In the genomic region with DNA sequence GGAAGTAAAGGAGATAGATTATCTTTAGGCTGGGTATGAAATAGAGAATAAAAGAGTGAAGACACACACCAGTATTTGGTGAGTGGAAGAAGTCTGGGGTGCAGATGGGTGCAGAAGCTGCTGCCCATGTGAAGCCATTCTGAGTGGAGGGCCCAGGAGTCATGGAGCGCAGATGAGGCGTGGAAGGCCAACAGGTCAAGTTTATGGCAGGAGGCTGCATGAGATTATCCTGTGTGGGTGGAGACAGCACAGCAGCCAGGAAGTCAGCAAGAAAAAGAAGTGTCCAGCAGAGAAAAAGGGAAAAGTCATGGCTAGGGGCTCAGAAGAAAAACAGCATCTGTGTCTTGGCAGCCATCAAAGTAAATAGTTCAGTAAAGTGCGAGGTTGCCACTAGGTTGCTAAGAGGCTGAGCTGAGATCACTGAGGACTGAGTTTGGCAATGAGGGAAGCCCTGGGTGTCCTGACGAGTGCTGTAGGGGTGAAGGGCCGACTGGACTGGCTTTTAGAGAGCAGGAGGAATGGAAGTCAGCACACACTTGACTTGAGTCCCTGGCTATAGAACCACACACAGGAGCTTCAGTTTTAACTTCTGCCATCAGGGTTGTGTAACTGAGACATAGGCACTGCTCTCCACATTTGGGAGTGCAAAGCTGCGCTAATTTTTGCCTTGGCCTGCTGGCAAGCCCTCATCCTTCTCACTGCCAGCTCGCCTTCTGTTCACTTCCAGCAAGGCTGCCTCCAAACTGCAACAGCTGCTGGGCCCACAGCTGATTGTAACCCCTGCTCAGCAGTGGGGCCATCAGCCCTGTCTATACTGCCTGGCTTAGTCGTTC, we compare ENCODE assay signal across 8 mouse cellular contexts. TPM values are rescaled to one million over a fixed set of nuclear protein-coding genes. Genes with fewer than 3 reads are reported as not detected.
A peak's percentile ranks its signal among the peaks of the same experiment; 100 is the strongest.
DNase-seq lines count a peak whose midpoint lies in the region.

No protein-coding gene starts in this region.

- DNase-seq in adipocyte (ENCODE audit: low spot score) (peak; percentile 81), liver (no peak)
- peak; percentile 84 for DNase-seq in cerebellum, adult 11-12 months
- DNase-seq in gastrocnemius, postnatal 25 days = peak; percentile 81
- peak; percentile 75 to 85 for DNase-seq in layer of hippocampus, adult 18-20 months (ENCODE audit: low spot score in 2 of 2)
- peak; percentile 12 for DNase-seq in lung, postnatal 36 days
- DNase-seq in thymus, postnatal 25 days = no peak
- no peak for DNase-seq in urinary bladder, postnatal 4 days (ENCODE audit: low spot score in 2 of 2)

RNA-seq across cellular contexts. Expression of a gene that starts 8.1 kb away (rescaled TPM):
- total RNA-seq in gastrocnemius, postnatal 25 days (2021) = 10 to 100 TPM; 15.8 to 17.6 TPM
- 10 to 100 TPM; 35.6 to 43.3 TPM for total RNA-seq in layer of hippocampus, adult 18-20 months (2021)

RNA-seq across cellular contexts. Expression of a gene that starts 39.6 kb away (rescaled TPM):
- total RNA-seq in gastrocnemius, postnatal 25 days (2021) = 10 to 100 TPM; 17.1 to 18.1 TPM
- total RNA-seq in layer of hippocampus, adult 18-20 months (2021) = 10 to 100 TPM; 64.3 to 67.6 TPM

Comparison
In these comparisons a context has a peak if more than half of its experiments do, and no peak if none do; other contexts are left out.
1. DNase-seq: peak in adipocyte (single experiment), cerebellum, adult 11-12 months (single experiment), gastrocnemius, postnatal 25 days (single experiment), layer of hippocampus, adult 18-20 months (2 of 2) and lung, postnatal 36 days (single experiment); none in liver (single experiment), thymus, postnatal 25 days (single experiment) and urinary bladder, postnatal 4 days (0 of 2).